Mouse (Mus musculus) heart, adult 2 months (tissue): Measurements from ENCODE around the gene Cep112.

Source experiments
- CTCF ChIP-seq: fragments of 200-600 bp; IDR thresholded peaks from 2 replicates; pipeline ENCODE4 v1.8.1; 2022; ENCODE audit warnings: antibody characterized with exemption, mild to moderate bottlenecking, moderate library complexity
- EP300 ChIP-seq: fragments of 200-500 bp; IDR thresholded peaks from 2 replicates; pipeline ENCODE4 v1.6.1; 2011; ENCODE audit warnings: low read depth, low read length, control low read depth; ENCODE audit not compliant: insufficient read depth
- POLR2A ChIP-seq: fragments of 200-500 bp; IDR thresholded peaks from 2 replicates; pipeline ENCODE4 v1.6.1; 2011; ENCODE audit warnings: mild to moderate bottlenecking, low read depth, low read length, control low read depth; ENCODE audit not compliant: insufficient read depth

DNA sequence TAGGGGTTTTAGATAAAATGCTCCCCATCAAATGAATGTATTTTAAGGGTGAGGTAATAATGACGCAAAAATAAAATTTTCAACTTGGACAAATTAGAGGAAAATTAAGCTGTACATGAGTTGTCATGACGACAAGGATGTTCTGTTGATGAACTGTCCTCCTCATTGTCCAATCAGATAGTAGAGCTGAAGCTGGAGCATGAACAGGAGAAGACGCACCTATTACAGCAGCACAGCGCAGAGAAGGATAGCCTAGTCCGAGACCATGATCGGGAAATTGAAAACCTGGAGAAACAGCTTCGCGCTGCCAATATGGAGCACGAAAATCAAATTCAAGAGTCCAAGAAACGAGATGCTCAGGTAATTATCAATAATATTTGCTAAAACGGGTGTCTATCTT, 181.0 kb downstream of the Cep112 start:
- TF ChIP-seq CTCF (no peak), POLR2A (no peak), EP300 (no peak)
